Mouse (Mus musculus) MEL (cell line): ENCODE data around the gene Gm4756. TPM values are rescaled to one million over a fixed set of nuclear protein-coding genes. Genes with fewer than 3 reads are reported as not detected.

Source experiments
- DNase-seq: peaks from one replicate; pipeline ENCODE4 v3.0.0; 2011; ENCODE audit warnings: low read depth, low spot score
- H3K27ac ChIP-seq: 2 replicates; pipeline ENCODE4 v1.5.1; 2012; ENCODE audit warnings: low read depth, mild to moderate bottlenecking, control low read depth, low read length, moderate library complexity; ENCODE audit not compliant: control insufficient read depth
- H3K27me3 ChIP-seq, 2 experiments: fragments of 150-350 bp in 1 of 2; sonication (generic) in 1 of 2; 2 replicates each; pipeline ENCODE4 v1.6.1; 2012; ENCODE audit warnings: low read length in 2 of 2, mild to moderate bottlenecking in 2 of 2, improper control_type of control experiment in 1 of 2, moderate library complexity in 1 of 2; ENCODE audit not compliant: insufficient read depth in 2 of 2, control insufficient read depth in 1 of 2
- H3K36me3 ChIP-seq, 2 experiments: 2 replicates each; pipeline ENCODE4 v1.6.1; 2012 to 2014; ENCODE audit warnings: low read length in 2 of 2, improper control_type of control experiment in 1 of 2, inconsistent platforms in 1 of 2, mild to moderate bottlenecking in 1 of 2; ENCODE audit not compliant: insufficient read depth in 2 of 2, control insufficient read depth in 1 of 2
- H3K4me1 ChIP-seq, 2 experiments: fragments of 150-350 bp in 1 of 2; sonication (generic) in 1 of 2; 2 replicates each; pipeline ENCODE4 v1.6.1; 2012; ENCODE audit warnings: low read length in 2 of 2, improper control_type of control experiment in 1 of 2, mild to moderate bottlenecking in 1 of 2; ENCODE audit not compliant: insufficient read depth in 2 of 2, control insufficient read depth in 1 of 2
- H3K4me3 ChIP-seq, 2 experiments: fragments of 150-350 bp in 1 of 2; sonication (generic) in 1 of 2; 2 replicates each; pipeline ENCODE4 v1.5.1; 2012; ENCODE audit warnings: low read depth in 2 of 2, low read length in 2 of 2, mild to moderate bottlenecking in 2 of 2, moderate library complexity in 2 of 2, control low read depth in 1 of 2, improper control_type of control experiment in 1 of 2; ENCODE audit not compliant: control insufficient read depth in 1 of 2, insufficient read depth in 1 of 2
- H3K79me2 ChIP-seq: 2 replicates; pipeline ENCODE4 v1.6.1; 2012; ENCODE audit warnings: mild to moderate bottlenecking, low read length, moderate library complexity; ENCODE audit not compliant: control insufficient read depth, poor library complexity, insufficient read depth
- H3K9ac ChIP-seq: 2 replicates; pipeline ENCODE4 v1.6.1; 2012; ENCODE audit warnings: low read depth, mild to moderate bottlenecking, control low read depth, low read length, moderate library complexity; ENCODE audit not compliant: control insufficient read depth, poor library complexity, severe bottlenecking
- H3K9me3 ChIP-seq: fragments of 150-350 bp; sonication (generic); replicated peaks from 2 replicates; pipeline ENCODE4 v1.6.1; 2012; ENCODE audit warnings: mild to moderate bottlenecking, low read length, improper control_type of control experiment, moderate library complexity; ENCODE audit not compliant: insufficient read depth
- BHLHE40 ChIP-seq: IDR thresholded peaks from 2 replicates; pipeline ENCODE4 v1.6.1; 2012; ENCODE audit warnings: low read depth, mild to moderate bottlenecking, inconsistent platforms, low read length, improper control_type of control experiment, borderline replicate concordance
- CTCF ChIP-seq, 3 experiments: IDR thresholded peaks in 2 of 3; conservative IDR thresholded peaks in 1 of 3; 2 replicates each; pipeline ENCODE4 v1.5.1; 2011 to 2012; ENCODE audit warnings: low read length in 3 of 3, low read depth in 2 of 3, mild to moderate bottlenecking in 2 of 3, improper control_type of control experiment in 1 of 3, inconsistent platforms in 1 of 3, mixed read lengths in 1 of 3, moderate library complexity in 1 of 3; ENCODE audit not compliant: control insufficient read depth in 1 of 3, insufficient read depth in 1 of 3, poor library complexity in 1 of 3, severe bottlenecking in 1 of 3
- E2F4 ChIP-seq: IDR thresholded peaks from 2 replicates; pipeline ENCODE4 v1.6.1; 2011; ENCODE audit warnings: low read depth, low read length, improper control_type of control experiment, borderline replicate concordance
- ELF1 ChIP-seq: IDR thresholded peaks from 2 replicates; pipeline ENCODE4 v1.6.1; 2014; ENCODE audit warnings: low read depth, mild to moderate bottlenecking, inconsistent platforms, low read length, improper control_type of control experiment, moderate library complexity
- GABPA ChIP-seq: IDR thresholded peaks from 2 replicates; pipeline ENCODE4 v1.6.1; 2012; ENCODE audit warnings: low read depth, mild to moderate bottlenecking, inconsistent platforms, low read length, improper control_type of control experiment, moderate library complexity
- GATA1 ChIP-seq: IDR thresholded peaks from 2 replicates; pipeline ENCODE4 v1.6.1; 2011; ENCODE audit warnings: low read depth, low read length, improper control_type of control experiment
- HCFC1 ChIP-seq: IDR thresholded peaks from 2 replicates; pipeline ENCODE4 v1.6.1; 2012; ENCODE audit warnings: low read depth, mild to moderate bottlenecking, inconsistent platforms, low read length, improper control_type of control experiment, moderate library complexity
- JUND ChIP-seq: IDR thresholded peaks from 2 replicates; pipeline ENCODE4 v1.6.1; 2011; ENCODE audit warnings: low read depth, mild to moderate bottlenecking, improper control_type of control experiment, low read length
- MAFK ChIP-seq: IDR thresholded peaks from 2 replicates; pipeline ENCODE4 v1.6.1; 2011; ENCODE audit warnings: low read depth, mild to moderate bottlenecking, low read length, improper control_type of control experiment, borderline replicate concordance
- MAX ChIP-seq: IDR thresholded peaks from 2 replicates; pipeline ENCODE4 v1.6.1; 2011; ENCODE audit warnings: low read length, improper control_type of control experiment
- MXI1 ChIP-seq: IDR thresholded peaks from 2 replicates; pipeline ENCODE4 v1.6.1; 2011; ENCODE audit warnings: mild to moderate bottlenecking, low read depth, low read length, improper control_type of control experiment
- MYB ChIP-seq: IDR thresholded peaks from 2 replicates; pipeline ENCODE4 v1.6.1; 2011; ENCODE audit warnings: mild to moderate bottlenecking, low read depth, low read length, improper control_type of control experiment
- MYC ChIP-seq: IDR thresholded peaks from 2 replicates; pipeline ENCODE4 v1.6.1; 2011; ENCODE audit warnings: low read depth, mild to moderate bottlenecking, low read length, improper control_type of control experiment, moderate library complexity
- NELFE ChIP-seq: IDR thresholded peaks from 2 replicates; pipeline ENCODE4 v1.6.1; 2011; ENCODE audit warnings: low read depth, low read length, improper control_type of control experiment
- NRF1 ChIP-seq: IDR thresholded peaks from 2 replicates; pipeline ENCODE4 v1.6.1; 2014; ENCODE audit warnings: low read depth, mild to moderate bottlenecking, inconsistent platforms, low read length, improper control_type of control experiment, moderate library complexity; ENCODE audit not compliant: poor library complexity, insufficient read depth, severe bottlenecking
- POLR2A ChIP-seq, 2 experiments: IDR thresholded peaks; 2 replicates each; pipeline ENCODE4 v1.6.1; 2011 to 2012; ENCODE audit warnings: low read length in 2 of 2, mild to moderate bottlenecking in 2 of 2, control low read depth in 1 of 2, improper control_type of control experiment in 1 of 2, low read depth in 1 of 2, moderate library complexity in 1 of 2; ENCODE audit not compliant: control insufficient read depth in 1 of 2, insufficient read depth in 1 of 2, poor library complexity in 1 of 2
- POLR2AphosphoS2 ChIP-seq: IDR thresholded peaks from 2 replicates; pipeline ENCODE4 v1.6.1; 2011; ENCODE audit warnings: low read length, improper control_type of control experiment
- POLR2AphosphoS5 ChIP-seq: IDR thresholded peaks from 2 replicates; pipeline ENCODE4 v1.6.1; 2012; ENCODE audit warnings: low read depth, borderline replicate concordance, mild to moderate bottlenecking, inconsistent platforms, low read length, moderate library complexity, mixed read lengths
- RAD21 ChIP-seq: IDR thresholded peaks from 2 replicates; pipeline ENCODE4 v1.6.1; 2011; ENCODE audit warnings: mild to moderate bottlenecking, low read depth, low read length, improper control_type of control experiment
- RCOR1 ChIP-seq: IDR thresholded peaks from 2 replicates; pipeline ENCODE4 v1.6.1; 2012; ENCODE audit warnings: low read depth, mild to moderate bottlenecking, inconsistent platforms, low read length, improper control_type of control experiment
- TCF12 ChIP-seq: IDR thresholded peaks from 2 replicates; pipeline ENCODE4 v1.6.1; 2014; ENCODE audit warnings: low read depth, mild to moderate bottlenecking, inconsistent platforms, low read length, improper control_type of control experiment, moderate library complexity
- UBTF ChIP-seq: IDR thresholded peaks from 2 replicates; pipeline ENCODE4 v1.6.1; 2012; ENCODE audit warnings: low read depth, mild to moderate bottlenecking, inconsistent platforms, low read length, improper control_type of control experiment, moderate library complexity, borderline replicate concordance; ENCODE audit not compliant: insufficient read depth
- USF2 ChIP-seq, 2 experiments: IDR thresholded peaks; 2 replicates each; pipeline ENCODE4 v1.6.1; 2011 to 2012; ENCODE audit warnings: improper control_type of control experiment in 2 of 2, low read length in 2 of 2, borderline replicate concordance in 1 of 2, inconsistent platforms in 1 of 2, low read depth in 1 of 2, mild to moderate bottlenecking in 1 of 2; ENCODE audit not compliant: insufficient read depth in 1 of 2
- ZC3H11A ChIP-seq: IDR thresholded peaks from 2 replicates; pipeline ENCODE4 v1.6.1; 2012; ENCODE audit warnings: low read depth, mild to moderate bottlenecking, inconsistent platforms, low read length, improper control_type of control experiment
- ZKSCAN1 ChIP-seq: IDR thresholded peaks from 2 replicates; pipeline ENCODE4 v1.6.1; 2012; ENCODE audit warnings: low read depth, mild to moderate bottlenecking, inconsistent platforms, low read length, improper control_type of control experiment, moderate library complexity
- ZMIZ1 ChIP-seq: IDR thresholded peaks from 2 replicates; pipeline ENCODE4 v1.6.1; 2012; ENCODE audit warnings: low read depth, mild to moderate bottlenecking, inconsistent platforms, low read length, improper control_type of control experiment, moderate library complexity
- ZNF384 ChIP-seq: IDR thresholded peaks from 2 replicates; pipeline ENCODE4 v1.6.1; 2012; ENCODE audit warnings: low read depth, mild to moderate bottlenecking, inconsistent platforms, low read length, improper control_type of control experiment
- polyA plus RNA-seq, 2 experiments: library from polyadenylated mRNA; stranded (reverse) in 1 of 2; unstranded in 1 of 2; fragments of >175 nt in 1 of 2; fragments of >200 nt in 1 of 2; gene quantifications; 2 replicates each; pipeline versions ENCODE4 v1.2.1 to v1.2.4; 2012; ENCODE audit warnings: low replicate concordance in 2 of 2, low read depth in 1 of 2; ENCODE audit not compliant: insufficient read length in 2 of 2, insufficient read depth in 1 of 2, missing spikeins in 1 of 2
- total RNA-seq: library from RNA; depleted of rRNA; stranded (reverse); fragments of 300-350 nt; gene quantifications from 2 replicates; pipeline ENCODE4 v1.2.3, GENCODE M21; 2012

The Gm4756 gene
- total and polyA plus RNA-seq, 3 experiments, result not detected

GRCm38 (mm10) chr12:72621441-72621840 is 28.0 kb downstream of the Gm4756 start:
- peaks cover 0 to 14% of the 10 kb centered on the region in 2 experiments; a peak in 2 of 4 replicates for H3K4me1 ChIP-seq
- TF ChIP-seq E2F4 (no peak), MYB (no peak), UBTF (no peak), NELFE (no peak), BHLHE40 (no peak), ZNF384 (no peak), RAD21 (no peak), NRF1 (no peak), GATA1 (no peak), GABPA (no peak), POLR2AphosphoS2 (no peak), ZKSCAN1 (no peak), MAX (no peak), ELF1 (no peak)
- DNase-seq, result no peak
- H3K79me2 ChIP-seq, result no peaks in the 10 kb centered on the region
- no peak overlapping the region for H3K9ac ChIP-seq
- H3K27me3 ChIP-seq, result no peaks in the 10 kb centered on the region
- H3K9me3 ChIP-seq, result no peaks in the 10 kb centered on the region
- no peak overlapping the region for H3K4me3 ChIP-seq
- H3K36me3 ChIP-seq, result peaks cover 0 to 11% of the 10 kb centered on the region in 2 experiments; a peak in 2 of 4 replicates
- no peak overlapping the region for H3K27ac ChIP-seq

- Histone ChIP-seq H3K27me3 (no peaks in the 10 kb centered on the region), H3K27ac (no peak overlapping the region), H3K4me1 (peaks cover 0 to 14% of the 10 kb centered on the region in 2 experiments; a peak in 2 of 4 replicates), H3K79me2 (no peaks in the 10 kb centered on the region)
- DNase-seq, result no peak
- no peak for TF ChIP-seq POLR2AphosphoS5
- TF ChIP-seq POLR2AphosphoS2, result no peak
- TF ChIP-seq, all 39 proteins: peak for 0
- no peak overlapping the region for H3K4me3 ChIP-seq
- H3K9me3 ChIP-seq, result no peaks in the 10 kb centered on the region
- H3K36me3 ChIP-seq, result peaks cover 0 to 11% of the 10 kb centered on the region in 2 experiments; a peak in 2 of 4 replicates
- H3K9ac ChIP-seq, result no peak overlapping the region
Observed at GRCm38 (mm10) chr12:72620856-72621255, 28.6 kb downstream of the Gm4756 start.

- no peaks in the 10 kb centered on the region for H3K4me1 ChIP-seq
- TF ChIP-seq ZC3H11A, result no peak
- TF ChIP-seq HCFC1, result no peak
- no peak for TF ChIP-seq TCF12
- TF ChIP-seq RCOR1, result no peak
- no peak for TF ChIP-seq CTCF (IDR thresholded peaks at IDR 0.05 in 2 of 3, conservative IDR thresholded peaks at IDR 0.05 in 1 of 3; ENCODE audit: control insufficient read depth in 1 of 3, insufficient read depth in 1 of 3, low read depth in 2 of 3, low read length in 3 of 3, poor library complexity in 1 of 3, severe bottlenecking in 1 of 3)
- no peak for TF ChIP-seq USF2 (IDR thresholded peaks at IDR 0.05; ENCODE audit: borderline replicate concordance in 1 of 2, insufficient read depth in 1 of 2, low read depth in 1 of 2, low read length in 2 of 2)
- TF ChIP-seq MXI1, result no peak
- TF ChIP-seq NRF1, result no peak
- TF ChIP-seq UBTF, result no peak
- TF ChIP-seq BHLHE40, result no peak
- no peak for TF ChIP-seq ZMIZ1
- TF ChIP-seq POLR2A (IDR thresholded peaks at IDR 0.05; ENCODE audit: control insufficient read depth in 1 of 2, insufficient read depth in 1 of 2, low read depth in 1 of 2, low read length in 2 of 2, poor library complexity in 1 of 2), result no peak
- TF ChIP-seq JUND, result no peak
- TF ChIP-seq MYC, result no peak
- no peak for TF ChIP-seq MAFK
Observed at GRCm38 (mm10) chr12:72612053-72612452, 37.4 kb downstream of the Gm4756 start.

More at GRCm38 (mm10) chr12:72612053-72612452, 37.4 kb downstream of the Gm4756 start:
- no peak for DNase-seq
- Histone ChIP-seq H3K79me2 (no peaks in the 10 kb centered on the region), H3K36me3 (no peaks in the 10 kb centered on the region), H3K27ac (no peak overlapping the region), H3K27me3 (no peaks in the 10 kb centered on the region), H3K9me3 (no peaks in the 10 kb centered on the region), H3K9ac (no peak overlapping the region), H3K4me3 (no peak overlapping the region)
